Mouse (Mus musculus): ENCODE measurements around the gene Astn2. TPM values are rescaled to one million over a fixed set of nuclear protein-coding genes. Genes with fewer than 3 reads are reported as not detected.

Gene Astn2
- polyA plus RNA-seq, 1 experiment from 2014 or later: 0.18 TPM

DNA sequence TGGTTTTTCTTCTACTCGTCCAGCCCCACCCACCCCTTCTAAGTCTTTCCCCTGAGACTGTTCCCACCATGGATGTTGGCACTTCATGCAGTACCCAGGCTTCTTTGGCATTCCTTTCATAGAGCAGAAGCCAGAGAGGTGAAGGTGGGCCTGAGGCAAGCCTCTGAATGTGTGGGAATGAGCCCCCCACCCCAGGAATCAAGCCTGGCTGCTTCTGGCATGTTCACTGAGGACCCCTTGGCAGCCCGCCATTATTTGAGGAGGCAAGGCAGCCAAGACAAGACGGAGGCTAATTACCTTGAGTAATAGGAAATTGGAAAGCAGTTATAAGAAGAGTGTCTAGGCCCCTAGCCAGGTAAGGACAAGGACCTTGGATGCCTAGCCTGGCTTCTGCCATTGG, 973.6 kb downstream of the Astn2 start:
- Histone ChIP-seq H3K27ac (ENCODE audit: low read depth, low read length) (no peak overlapping the region), H3K4me2 (replicated peaks; ENCODE audit: low read depth) (no peak overlapping the region), H3K4me1 (replicated peaks; ENCODE audit: control insufficient read depth, insufficient read depth, low read length) (no peaks in the 10 kb centered on the region), H3K9ac (ENCODE audit: low read depth, low read length) (no peak overlapping the region), H3K27me3 (replicated peaks; ENCODE audit: control insufficient read depth, insufficient read depth, low read length) (no peaks in the 10 kb centered on the region), H3K9me3 (ENCODE audit: control insufficient read depth) (no peaks in the 10 kb centered on the region), H3K36me3 (ENCODE audit: control insufficient read depth, insufficient read depth) (no peaks in the 10 kb centered on the region), H3K4me3 (ENCODE audit: low read depth, low read length) (no peak overlapping the region)
- 65% methylated on average over 3 of the region's 3 CpGs for WGBS
- no peak for TF ChIP-seq CTCF (IDR thresholded peaks at IDR 0.05; ENCODE audit: low read depth)
- no peak for ATAC-seq

DNA sequence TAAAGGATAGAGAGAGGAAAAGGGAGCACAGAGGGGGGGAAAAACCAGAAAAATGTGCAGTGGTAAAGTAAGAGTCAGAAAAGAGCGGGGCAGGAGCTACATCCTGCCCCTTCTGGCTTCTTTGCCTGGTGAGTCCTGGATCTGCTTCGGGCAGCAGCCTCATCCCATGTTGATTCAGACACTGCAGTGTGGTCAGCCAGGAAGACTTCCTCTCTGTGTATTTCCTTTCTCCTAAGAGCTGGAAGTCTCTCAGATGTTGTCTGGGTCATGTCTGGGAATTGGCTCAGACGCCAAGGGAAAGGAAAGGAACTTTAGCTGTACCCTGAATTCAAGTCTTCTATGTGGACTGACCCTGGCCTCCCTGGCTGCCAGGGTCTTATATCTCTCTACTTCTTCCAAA, 976.9 kb downstream of the Astn2 start:
- 73% methylated on average over 3 of the region's 3 CpGs for WGBS

DNA sequence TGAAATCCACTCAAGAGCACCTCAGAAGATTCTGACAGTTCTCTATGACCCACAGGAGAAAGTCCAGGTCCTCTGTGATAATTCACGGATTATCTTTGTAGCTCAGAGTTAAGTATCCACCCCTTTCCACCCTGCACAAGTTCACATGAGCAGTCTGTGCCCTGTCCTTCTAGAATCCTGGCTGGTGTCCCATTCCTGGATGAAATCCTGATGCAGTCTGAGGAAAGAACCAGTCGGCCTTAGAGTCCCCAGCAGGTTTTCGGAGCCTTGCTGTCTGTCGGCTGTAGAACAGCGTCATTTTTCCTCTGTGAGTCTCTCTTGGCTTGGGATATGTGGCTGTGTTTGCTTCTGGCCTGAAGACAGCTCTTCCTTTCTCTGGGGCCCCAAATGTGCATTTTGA, 978.0 kb downstream of the Astn2 start:
- H3K27me3 ChIP-seq (replicated peaks; ENCODE audit: control insufficient read depth, insufficient read depth, low read length): no peaks in the 10 kb centered on the region
- no peak for ATAC-seq
- H3K4me2 ChIP-seq (replicated peaks; ENCODE audit: low read depth): no peak overlapping the region
- 64% methylated on average over 5 of the region's 5 CpGs for WGBS
- no peak overlapping the region for H3K4me3 ChIP-seq (ENCODE audit: low read depth, low read length)
- H3K27ac ChIP-seq (ENCODE audit: low read depth, low read length): no peak overlapping the region
- no peaks in the 10 kb centered on the region for H3K9me3 ChIP-seq (ENCODE audit: control insufficient read depth)
- H3K4me1 ChIP-seq (replicated peaks; ENCODE audit: control insufficient read depth, insufficient read depth, low read length): no peaks in the 10 kb centered on the region
- TF ChIP-seq CTCF (IDR thresholded peaks at IDR 0.05; ENCODE audit: low read depth): no peak
- H3K9ac ChIP-seq (ENCODE audit: low read depth, low read length): no peak overlapping the region
- H3K36me3 ChIP-seq (ENCODE audit: control insufficient read depth, insufficient read depth): no peaks in the 10 kb centered on the region

More for the DNA sequence above, 976.9 kb downstream of the Astn2 start:
- Histone ChIP-seq H3K4me3 (ENCODE audit: low read depth, low read length) (no peak overlapping the region), H3K9ac (ENCODE audit: low read depth, low read length) (no peak overlapping the region), H3K27ac (ENCODE audit: low read depth, low read length) (no peak overlapping the region), H3K36me3 (ENCODE audit: control insufficient read depth, insufficient read depth) (no peaks in the 10 kb centered on the region), H3K4me1 (replicated peaks; ENCODE audit: control insufficient read depth, insufficient read depth, low read length) (no peaks in the 10 kb centered on the region), H3K4me2 (replicated peaks; ENCODE audit: low read depth) (no peak overlapping the region), H3K9me3 (ENCODE audit: control insufficient read depth) (no peaks in the 10 kb centered on the region), H3K27me3 (replicated peaks; ENCODE audit: control insufficient read depth, insufficient read depth, low read length) (no peaks in the 10 kb centered on the region)
- no peak for ATAC-seq
- TF ChIP-seq CTCF (IDR thresholded peaks at IDR 0.05; ENCODE audit: low read depth): no peak

DNA sequence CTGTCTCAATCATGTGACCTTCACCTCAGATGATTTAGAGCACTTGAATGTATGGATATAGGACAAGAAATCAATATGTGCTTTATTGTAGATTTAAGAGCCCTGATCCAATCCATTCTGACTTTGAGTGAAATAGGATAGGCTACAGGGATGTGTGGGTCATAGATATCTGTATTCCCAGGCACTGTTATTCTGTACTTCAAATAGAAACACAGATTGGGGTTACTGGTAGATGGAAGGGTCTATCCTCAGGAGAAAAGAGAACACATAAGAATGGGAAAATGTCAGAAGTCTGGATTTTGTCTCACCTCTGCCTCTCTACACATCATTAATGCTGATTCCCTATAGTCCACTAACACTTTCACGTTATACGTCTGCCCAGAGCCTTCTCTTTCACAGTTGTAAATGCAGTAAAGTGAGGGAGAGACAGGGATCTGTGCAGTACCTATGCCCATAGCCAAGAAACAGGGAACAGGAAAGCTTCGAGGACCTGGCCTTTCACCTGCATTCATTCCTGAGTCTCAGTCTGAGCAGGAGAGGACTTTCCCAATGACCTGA, 981.3 kb downstream of the Astn2 start:
- no peaks in the 10 kb centered on the region for H3K27me3 ChIP-seq (replicated peaks; ENCODE audit: control insufficient read depth, insufficient read depth, low read length)
- H3K36me3 ChIP-seq (ENCODE audit: control insufficient read depth, insufficient read depth): no peaks in the 10 kb centered on the region
- H3K27ac ChIP-seq (ENCODE audit: low read depth, low read length): no peak overlapping the region
- H3K9ac ChIP-seq (ENCODE audit: low read depth, low read length): no peak overlapping the region
- no peak for TF ChIP-seq CTCF (IDR thresholded peaks at IDR 0.05; ENCODE audit: low read depth)
- ATAC-seq: no peak
- no peak overlapping the region for H3K4me3 ChIP-seq (ENCODE audit: low read depth, low read length)
- H3K9me3 ChIP-seq (ENCODE audit: control insufficient read depth): no peaks in the 10 kb centered on the region
- H3K4me2 ChIP-seq (replicated peaks; ENCODE audit: low read depth): no peak overlapping the region
- H3K4me1 ChIP-seq (replicated peaks; ENCODE audit: control insufficient read depth, insufficient read depth, low read length): no peaks in the 10 kb centered on the region
- 84% methylated on average over 3 of the region's 3 CpGs for WGBS

DNA sequence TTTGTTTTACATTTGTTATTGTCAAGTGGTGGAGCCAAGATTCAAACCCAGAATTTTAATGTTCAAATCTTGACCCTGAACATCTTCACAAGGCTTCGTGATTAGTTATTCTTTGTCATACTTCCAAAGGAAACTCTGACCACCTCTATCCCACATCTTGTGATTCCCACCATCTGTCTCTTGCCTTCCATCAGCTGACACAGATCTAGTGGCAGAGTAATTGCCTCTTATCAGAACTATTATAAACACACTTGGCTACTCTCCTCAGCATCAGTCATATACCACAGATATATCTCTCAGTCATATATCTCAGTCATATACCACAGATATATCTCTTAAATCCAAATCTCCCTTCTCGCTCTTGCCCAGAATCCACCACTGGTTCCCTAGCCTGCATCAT, 983.1 kb downstream of the Astn2 start:
- Histone ChIP-seq H3K4me3 (ENCODE audit: low read depth, low read length) (no peak overlapping the region), H3K27ac (ENCODE audit: low read depth, low read length) (no peak overlapping the region), H3K36me3 (ENCODE audit: control insufficient read depth, insufficient read depth) (no peaks in the 10 kb centered on the region), H3K27me3 (replicated peaks; ENCODE audit: control insufficient read depth, insufficient read depth, low read length) (no peaks in the 10 kb centered on the region), H3K9ac (ENCODE audit: low read depth, low read length) (no peak overlapping the region), H3K9me3 (ENCODE audit: control insufficient read depth) (no peaks in the 10 kb centered on the region), H3K4me2 (replicated peaks; ENCODE audit: low read depth) (no peak overlapping the region), H3K4me1 (replicated peaks; ENCODE audit: control insufficient read depth, insufficient read depth, low read length) (no peaks in the 10 kb centered on the region)
- no peak for ATAC-seq
- TF ChIP-seq CTCF (IDR thresholded peaks at IDR 0.05; ENCODE audit: low read depth): no peak
- 79% methylated on average over 2 of the region's 2 CpGs for WGBS

DNA sequence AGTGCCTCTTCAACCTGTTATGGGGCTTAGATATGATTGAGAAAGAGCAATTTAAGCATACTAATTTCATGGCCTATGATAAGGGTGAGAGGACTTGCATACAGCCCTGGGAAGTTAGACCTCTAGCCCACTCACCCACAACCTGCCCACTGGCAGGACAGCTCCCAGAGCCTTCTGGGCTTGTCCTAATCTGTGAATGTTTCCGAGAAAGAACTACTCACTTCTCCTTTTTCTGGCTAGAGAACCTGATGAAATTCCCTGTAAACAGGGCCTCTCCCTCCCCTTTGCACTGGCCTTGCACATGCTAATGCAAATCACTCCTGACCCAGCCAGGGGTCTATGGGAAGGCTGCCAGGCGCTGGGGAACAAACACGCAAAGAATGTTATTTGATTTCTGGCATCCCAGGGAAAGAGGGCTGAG, 983.9 kb downstream of the Astn2 start:
- Histone ChIP-seq H3K27me3 (replicated peaks; ENCODE audit: control insufficient read depth, insufficient read depth, low read length) (no peaks in the 10 kb centered on the region), H3K36me3 (ENCODE audit: control insufficient read depth, insufficient read depth) (no peaks in the 10 kb centered on the region), H3K4me1 (replicated peaks; ENCODE audit: control insufficient read depth, insufficient read depth, low read length) (no peaks in the 10 kb centered on the region), H3K9ac (ENCODE audit: low read depth, low read length) (no peak overlapping the region), H3K9me3 (ENCODE audit: control insufficient read depth) (no peaks in the 10 kb centered on the region), H3K4me2 (replicated peaks; ENCODE audit: low read depth) (no peak overlapping the region), H3K4me3 (ENCODE audit: low read depth, low read length) (no peak overlapping the region), H3K27ac (ENCODE audit: low read depth, low read length) (no peak overlapping the region)
- no peak for TF ChIP-seq CTCF (IDR thresholded peaks at IDR 0.05; ENCODE audit: low read depth)
- WGBS: 20% methylated on average over 3 of the region's 3 CpGs
- ATAC-seq: no peak

DNA sequence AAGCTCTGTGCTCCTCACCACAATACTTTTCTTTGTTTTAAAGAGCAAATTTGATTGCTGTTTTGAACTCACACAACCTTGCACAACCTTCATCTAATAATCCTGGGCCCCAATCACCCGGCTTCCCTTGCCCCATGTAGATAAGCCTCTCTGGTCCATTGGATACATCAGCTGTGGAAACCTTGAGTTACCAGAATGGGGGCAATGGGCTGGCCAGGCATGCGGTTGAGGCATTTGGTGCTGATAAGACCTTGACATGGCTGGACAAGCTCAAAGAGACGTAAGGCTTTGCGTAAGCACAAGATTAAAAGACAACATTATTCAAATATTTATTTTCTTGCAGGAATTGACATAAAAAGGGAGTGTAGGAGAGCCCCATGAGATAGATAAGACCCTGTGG, 988.9 kb downstream of the Astn2 start:
- 42% methylated on average over 4 of the region's 4 CpGs for WGBS
- ATAC-seq: no peak
- Histone ChIP-seq H3K9ac (ENCODE audit: low read depth, low read length) (no peak overlapping the region), H3K9me3 (ENCODE audit: control insufficient read depth) (no peaks in the 10 kb centered on the region), H3K4me3 (ENCODE audit: low read depth, low read length) (no peak overlapping the region), H3K4me2 (replicated peaks; ENCODE audit: low read depth) (no peak overlapping the region), H3K4me1 (replicated peaks; ENCODE audit: control insufficient read depth, insufficient read depth, low read length) (no peaks in the 10 kb centered on the region), H3K27ac (ENCODE audit: low read depth, low read length) (no peak overlapping the region), H3K36me3 (ENCODE audit: control insufficient read depth, insufficient read depth) (no peaks in the 10 kb centered on the region), H3K27me3 (replicated peaks; ENCODE audit: control insufficient read depth, insufficient read depth, low read length) (no peaks in the 10 kb centered on the region)
- no peak for TF ChIP-seq CTCF (IDR thresholded peaks at IDR 0.05; ENCODE audit: low read depth)
